Mouse (Mus musculus) liver, embryonic 16.5 days (tissue): Measurements from ENCODE around the gene Dennd2c. TPM values are rescaled to one million over a fixed set of nuclear protein-coding genes. Genes with fewer than 3 reads are reported as not detected.

Experiments used
- ATAC-seq: fragments of 200-750 bp; cut with Nextera tagmentation; 2 replicates; pipeline ENCODE4 v1.8.0; 2017; ENCODE audit warnings: low read depth, mild to moderate bottlenecking, moderate number of reproducible peaks, moderate library complexity
- H3K27ac ChIP-seq: fragments of 300-500 bp; sonication (generic); 2 replicates; pipeline ENCODE4 v1.5.1; 2014; ENCODE audit warnings: mild to moderate bottlenecking, low read length
- H3K27me3 ChIP-seq: fragments of 300-500 bp; sonication (generic); 2 replicates; pipeline ENCODE4 v1.6.1; 2014; ENCODE audit warnings: low read depth, low read length, mixed read lengths; ENCODE audit not compliant: control insufficient read depth, insufficient read depth
- H3K36me3 ChIP-seq: fragments of 300-500 bp; sonication (generic); 2 replicates; pipeline ENCODE4 v1.6.1; 2014; ENCODE audit warnings: mild to moderate bottlenecking; ENCODE audit not compliant: control insufficient read depth, insufficient read depth
- H3K4me1 ChIP-seq: fragments of 300-500 bp; sonication (generic); 2 replicates; pipeline ENCODE4 v1.6.1; 2014; ENCODE audit warnings: low read depth, low read length, mixed read lengths; ENCODE audit not compliant: control insufficient read depth
- H3K4me2 ChIP-seq: fragments of 300-500 bp; sonication (generic); 2 replicates; pipeline ENCODE4 v1.6.1; 2014; ENCODE audit warnings: low read depth, low read length, mixed read lengths
- H3K4me3 ChIP-seq: fragments of 300-500 bp; sonication (generic); 2 replicates; pipeline ENCODE4 v1.5.1; 2014; ENCODE audit warnings: low read depth, mild to moderate bottlenecking, low read length
- H3K9ac ChIP-seq: fragments of 300-500 bp; sonication (generic); 2 replicates; pipeline ENCODE4 v1.6.1; 2014; ENCODE audit warnings: low read depth, low read length
- H3K9me3 ChIP-seq: fragments of 300-500 bp; sonication (generic); replicated peaks from 2 replicates; pipeline ENCODE4 v1.6.1; 2016; ENCODE audit warnings: low read length; ENCODE audit not compliant: control insufficient read depth
- WGBS: fragments of 180-500 bp; shearing (Covaris S2); extraction: QIAGEN DNeasy Blood & Tissue Kit; methylation state at CpG from one replicate; pipeline ENCODE4 v1.1.7; 2014; ENCODE audit not compliant: insufficient replicate concordance; 5-methylcytosine and 5-hydroxymethylcytosine counted together
- polyA plus RNA-seq: library from polyadenylated mRNA; unstranded; fragments of >200 nt; fragmentation: Nextera tagmentation; extraction: Ambion mirVana; gene quantifications from 2 replicates; pipeline ENCODE4 v1.2.1, GENCODE M21; 2015

The Dennd2c gene
- polyA plus RNA-seq, 1 experiment from 2014 or later, result 7.8 TPM

DNA sequence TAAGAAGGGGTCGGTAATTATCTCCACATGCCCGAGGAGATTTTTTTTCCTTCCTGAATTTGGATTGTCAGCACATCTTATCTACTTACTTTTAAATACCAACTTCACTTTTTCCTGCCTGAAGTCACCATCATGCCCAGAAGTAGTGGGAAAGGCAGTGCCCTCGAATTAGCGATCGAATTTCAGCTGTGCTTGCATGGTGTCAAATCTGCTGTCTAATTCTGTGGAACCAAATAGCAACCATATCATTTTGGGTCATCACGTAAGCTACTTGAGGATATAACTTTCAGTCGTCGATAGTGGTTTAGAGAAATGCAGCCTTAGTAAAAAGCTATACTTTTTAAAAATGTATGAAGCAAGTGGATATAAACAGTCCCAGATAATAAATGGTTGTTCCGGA, 25.9 kb upstream of the Dennd2c start:
- Histone ChIP-seq H3K4me3 (no peak overlapping the region), H3K9me3 (no peaks in the 10 kb centered on the region), H3K27me3 (no peaks in the 10 kb centered on the region), H3K4me2 (no peak overlapping the region), H3K36me3 (no peaks in the 10 kb centered on the region), H3K27ac (no peak overlapping the region), H3K4me1 (no peaks in the 10 kb centered on the region), H3K9ac (no peak overlapping the region)
- WGBS, result 70% methylated on average over 9 of the region's 9 CpGs
- ATAC-seq, result no peak

DNA sequence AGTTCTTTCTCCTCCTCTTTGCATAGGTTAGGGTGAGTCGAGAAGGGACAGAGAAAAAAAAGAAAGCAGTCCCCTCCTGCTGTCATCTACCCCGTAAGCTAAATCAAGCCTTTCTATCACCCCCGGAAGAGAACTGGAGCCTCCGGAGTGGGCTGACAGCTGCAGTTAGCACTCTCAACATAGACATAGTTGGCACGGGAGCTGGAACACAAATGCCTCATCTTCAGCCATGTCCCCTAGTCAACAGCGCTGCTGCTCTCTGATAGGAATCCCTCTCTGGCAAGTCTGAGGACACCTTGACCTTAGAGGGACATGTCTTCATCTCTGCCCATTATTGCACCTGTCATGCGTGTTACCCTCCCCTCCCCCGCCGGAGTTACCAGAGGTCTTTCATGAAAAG, 23.1 kb upstream of the Dennd2c start:
- no peak overlapping the region for H3K27ac ChIP-seq
- no peak overlapping the region for H3K9ac ChIP-seq
- no peak for ATAC-seq
- H3K36me3 ChIP-seq, result no peaks in the 10 kb centered on the region
- no peak overlapping the region for H3K4me2 ChIP-seq
- no peaks in the 10 kb centered on the region for H3K4me1 ChIP-seq
- H3K9me3 ChIP-seq, result no peaks in the 10 kb centered on the region
- no peaks in the 10 kb centered on the region for H3K27me3 ChIP-seq
- no peak overlapping the region for H3K4me3 ChIP-seq
- WGBS, result 77% methylated on average over 9 of the region's 9 CpGs

DNA sequence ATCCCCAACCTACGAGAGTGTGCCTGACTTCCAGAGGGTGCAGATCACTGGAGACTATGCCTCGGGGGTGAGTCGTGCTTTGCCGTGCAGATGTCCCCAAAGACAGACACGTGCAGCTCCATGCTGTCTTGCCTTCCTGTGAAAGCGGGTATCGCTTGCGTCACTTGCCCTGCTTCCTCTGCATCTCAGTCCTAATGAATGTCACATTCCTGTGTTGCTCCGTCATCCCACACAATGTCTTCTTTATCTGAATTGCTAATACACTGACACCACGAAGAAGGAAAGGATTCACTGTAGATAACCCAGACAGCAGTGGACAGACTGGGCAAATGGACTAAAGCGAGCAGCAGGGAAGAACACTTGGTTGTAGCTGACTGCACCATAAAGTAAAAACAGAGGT, 21.4 kb upstream of the Dennd2c start:
- no peaks in the 10 kb centered on the region for H3K4me1 ChIP-seq
- no peaks in the 10 kb centered on the region for H3K9me3 ChIP-seq
- no peak overlapping the region for H3K4me3 ChIP-seq
- 63% methylated on average over 11 of the region's 11 CpGs for WGBS
- no peaks in the 10 kb centered on the region for H3K36me3 ChIP-seq
- ATAC-seq, result no peak
- no peak overlapping the region for H3K4me2 ChIP-seq
- H3K27me3 ChIP-seq, result no peaks in the 10 kb centered on the region
- no peak overlapping the region for H3K9ac ChIP-seq
- H3K27ac ChIP-seq, result no peak overlapping the region

DNA sequence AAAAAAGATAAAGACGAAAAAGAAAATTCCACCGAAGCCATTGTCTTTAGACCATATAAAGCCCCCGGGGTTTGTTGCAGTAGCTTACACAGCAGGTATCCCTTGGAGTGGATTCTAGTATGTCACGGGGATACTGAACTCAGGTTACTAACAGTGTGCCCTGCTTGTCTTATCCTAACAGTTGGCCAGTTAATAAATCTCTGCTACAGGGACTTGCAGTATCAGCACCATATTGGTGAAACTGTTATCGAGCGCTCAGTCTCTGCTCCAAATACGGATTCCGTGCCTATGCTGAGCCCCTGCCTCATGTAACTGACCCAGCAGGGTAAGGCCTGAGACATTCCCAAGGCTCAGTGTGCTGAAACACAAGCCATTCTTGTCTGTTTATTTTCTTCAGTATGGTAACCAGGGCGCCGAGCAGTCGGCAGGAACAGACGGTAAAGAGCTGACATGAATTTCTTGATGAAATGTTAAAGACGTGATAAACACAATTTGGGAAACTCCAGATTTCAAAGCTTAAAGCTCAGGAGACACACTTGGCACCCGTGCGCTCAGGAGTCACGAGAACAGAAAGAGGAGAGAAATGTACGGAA, 20.4 kb upstream of the Dennd2c start:
- H3K36me3 ChIP-seq, result no peaks in the 10 kb centered on the region
- no peak overlapping the region for H3K4me3 ChIP-seq
- no peaks in the 10 kb centered on the region for H3K9me3 ChIP-seq
- no peak overlapping the region for H3K27ac ChIP-seq
- H3K4me1 ChIP-seq, result no peaks in the 10 kb centered on the region
- H3K4me2 ChIP-seq, result no peak overlapping the region
- no peaks in the 10 kb centered on the region for H3K27me3 ChIP-seq
- no peak for ATAC-seq
- 76% methylated on average over 17 of the region's 17 CpGs for WGBS
- no peak overlapping the region for H3K9ac ChIP-seq

GRCm38 (mm10) chr3:103082761-103083160, 19.6 kb upstream of the Dennd2c start:
- Histone ChIP-seq H3K9me3 (no peaks in the 10 kb centered on the region), H3K4me2 (no peak overlapping the region), H3K27ac (no peak overlapping the region), H3K9ac (no peak overlapping the region), H3K4me1 (no peaks in the 10 kb centered on the region), H3K4me3 (no peak overlapping the region), H3K27me3 (no peaks in the 10 kb centered on the region), H3K36me3 (no peaks in the 10 kb centered on the region)
- 69% methylated on average over 5 of the region's 5 CpGs for WGBS
- ATAC-seq, result no peak

DNA sequence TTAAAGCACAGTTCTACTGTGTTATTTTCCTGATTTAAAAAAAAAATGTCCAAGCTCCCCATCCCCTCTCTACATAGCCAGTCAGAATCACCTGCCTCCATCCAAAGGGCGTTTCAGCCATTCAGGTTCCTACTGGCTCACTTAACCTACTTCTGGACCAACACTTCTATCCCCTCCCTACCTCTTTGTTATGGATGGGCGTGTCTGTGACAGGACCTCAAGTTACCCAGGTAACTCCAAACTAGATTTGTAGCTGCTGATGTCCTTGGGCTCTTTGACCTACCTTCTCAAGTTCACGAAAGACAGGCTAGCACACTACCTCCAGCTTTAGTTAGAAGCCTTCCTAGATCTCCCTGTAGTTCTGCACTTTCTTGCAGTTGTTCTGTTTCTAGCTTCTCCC, 16.4 kb upstream of the Dennd2c start:
- Histone ChIP-seq H3K4me2 (no peak overlapping the region), H3K4me3 (no peak overlapping the region), H3K9me3 (no peaks in the 10 kb centered on the region), H3K27ac (no peak overlapping the region), H3K9ac (no peak overlapping the region), H3K36me3 (no peaks in the 10 kb centered on the region), H3K4me1 (no peaks in the 10 kb centered on the region), H3K27me3 (no peaks in the 10 kb centered on the region; the same call in 1 of the 2 replicates)
- 63% methylated on average over 3 of the region's 3 CpGs for WGBS
- ATAC-seq, result no peak

GRCm38 (mm10) chr3:103091753-103092152, 10.7 kb upstream of the Dennd2c start:
- whole genome bisulfite sequencing, result 51% methylated on average over 2 of the region's 2 CpGs
- Histone ChIP-seq H3K4me2 (no peak overlapping the region), H3K36me3 (no peaks in the 10 kb centered on the region), H3K4me1 (no peaks in the 10 kb centered on the region), H3K9ac (no peak overlapping the region), H3K4me3 (no peak overlapping the region), H3K27me3 (no peaks in the 10 kb centered on the region; the same call in 1 of the 2 replicates), H3K9me3 (no peaks in the 10 kb centered on the region), H3K27ac (no peak overlapping the region)
- ATAC-seq, result no peak

GRCm38 (mm10) chr3:103098662-103099061, 3.7 kb upstream of the Dennd2c start:
- no peak overlapping the region for H3K4me3 ChIP-seq
- H3K9me3 ChIP-seq, result no peaks in the 10 kb centered on the region
- no peak for ATAC-seq
- H3K4me2 ChIP-seq, result no peak overlapping the region
- WGBS, result 75% methylated on average over 23 of the region's 23 CpGs
- no peaks in the 10 kb centered on the region; the same call in 1 of the 2 replicates for H3K27me3 ChIP-seq
- H3K36me3 ChIP-seq, result no peaks in the 10 kb centered on the region
- H3K27ac ChIP-seq, result no peak overlapping the region
- peaks cover 17% of the 10 kb centered on the region for H3K4me1 ChIP-seq
- no peak overlapping the region for H3K9ac ChIP-seq

GRCm38 (mm10) chr3:103099667-103100066, 2.7 kb upstream of the Dennd2c start:
- Histone ChIP-seq H3K27me3 (no peaks in the 10 kb centered on the region; the same call in 1 of the 2 replicates), H3K9me3 (no peaks in the 10 kb centered on the region), H3K4me2 (no peak overlapping the region), H3K4me1 (peaks cover 19% of the 10 kb centered on the region), H3K27ac (no peak overlapping the region), H3K9ac (no peak overlapping the region), H3K4me3 (no peak overlapping the region), H3K36me3 (no peaks in the 10 kb centered on the region)
- no peak for ATAC-seq
- WGBS, result 59% methylated on average over 6 of the region's 6 CpGs
